Mouse (Mus musculus) midbrain, embryonic 14.5 days (tissue): ENCODE data around the gene Zfp446. TPM values are rescaled to one million over a fixed set of nuclear protein-coding genes. Genes with fewer than 3 reads are reported as not detected.

Source experiments
- ATAC-seq: fragments of 200-750 bp; cut with Nextera tagmentation; 2 replicates; pipeline ENCODE4 v1.8.0; 2017; ENCODE audit warnings: moderate number of reproducible peaks, moderate library complexity; ENCODE audit not compliant: low FRiP score, low TSS enrichment
- DNase-seq: peaks from one replicate; pipeline ENCODE4 v3.0.0-alpha.2; 2015
- H3K27ac ChIP-seq: fragments of 300-500 bp; sonication (generic); replicated peaks from 2 replicates; pipeline ENCODE4 v1.5.1; 2014; ENCODE audit warnings: mild to moderate bottlenecking, low read depth, low read length, moderate library complexity
- H3K27me3 ChIP-seq: fragments of 300-500 bp; sonication (generic); 2 replicates; pipeline ENCODE4 v1.6.1; 2014; ENCODE audit warnings: low read length, control low read depth, mixed read lengths; ENCODE audit not compliant: control insufficient read depth, insufficient read depth
- H3K36me3 ChIP-seq: fragments of 300-500 bp; sonication (generic); 2 replicates; pipeline ENCODE4 v1.6.1; 2014; ENCODE audit warnings: low read length, control low read depth; ENCODE audit not compliant: control insufficient read depth, insufficient read depth
- H3K4me1 ChIP-seq: fragments of 300-500 bp; sonication (generic); 2 replicates; pipeline ENCODE4 v1.6.1; 2014; ENCODE audit warnings: mild to moderate bottlenecking, antibody characterized with exemption, low read length, control low read depth; ENCODE audit not compliant: control insufficient read depth, insufficient read depth
- H3K4me2 ChIP-seq: fragments of 300-500 bp; sonication (generic); 2 replicates; pipeline ENCODE4 v1.6.1; 2014; ENCODE audit warnings: mild to moderate bottlenecking, low read length, moderate library complexity
- H3K4me3 ChIP-seq: fragments of 300-500 bp; sonication (generic); replicated peaks from 2 replicates; pipeline ENCODE4 v1.5.1; 2014; ENCODE audit warnings: low read depth, low read length
- H3K9ac ChIP-seq: fragments of 300-500 bp; sonication (generic); replicated peaks from 2 replicates; pipeline ENCODE4 v1.6.1; 2014; ENCODE audit warnings: mild to moderate bottlenecking, low read length, moderate library complexity
- H3K9me3 ChIP-seq: fragments of 300-500 bp; sonication (generic); 2 replicates; pipeline ENCODE4 v1.6.1; 2016; ENCODE audit warnings: low read length, control low read depth, mixed read lengths; ENCODE audit not compliant: control insufficient read depth
- WGBS: fragments of 180-500 bp; shearing (Covaris S2); extraction: QIAGEN DNeasy Blood & Tissue Kit; methylation state at CpG from one replicate; pipeline ENCODE4 v1.1.7; 2014; 5-methylcytosine and 5-hydroxymethylcytosine counted together
- polyA plus RNA-seq: library from polyadenylated mRNA; unstranded; fragments of >200 nt; fragmentation: Nextera tagmentation; extraction: Ambion mirVana; gene quantifications from 2 replicates; pipeline ENCODE4 v1.2.1, GENCODE M21; 2014

Gene Zfp446
- polyA plus RNA-seq, 1 experiment from 2014 or later = 8.7 TPM

- peaks cover 32% of the 10 kb centered on the region for H3K36me3 ChIP-seq
- peak; percentile 97 for DNase-seq
- no peaks in the 10 kb centered on the region for H3K9me3 ChIP-seq
- H3K27ac ChIP-seq = peak overlapping the region; percentile 92
- peak; percentile 89 for ATAC-seq
- peak overlapping the region; percentile 74 for H3K4me3 ChIP-seq
- H3K9ac ChIP-seq = peak overlapping the region; percentile 84
- H3K27me3 ChIP-seq = no peaks in the 10 kb centered on the region
- peaks cover 11% of the 10 kb centered on the region for H3K4me1 ChIP-seq
- H3K4me2 ChIP-seq = peak overlapping the region; percentile 80
- under 1% methylated on average over 42 of the region's 42 CpGs for WGBS
Observed at GRCm38 (mm10) chr7:13009143-13010004, 31.7 kb downstream of the Zfp446 start.

GRCm38 (mm10) chr7:13010005-13010908 lies 32.6 kb downstream of the Zfp446 start, which contains the start of gene Zbtb45:
TSS of gene Zbtb45 (minus strand) at chr7:13010034.
- 12% methylated on average over 26 of the region's 26 CpGs for WGBS
- no peaks in the 10 kb centered on the region for H3K9me3 ChIP-seq
- H3K4me3 ChIP-seq = peak within 1 kb of the TSS; percentile 74
- DNase-seq (no peak), ATAC-seq (no peak)
- H3K4me2 ChIP-seq = peak within 1 kb of the TSS; percentile 80
- peaks cover 11% of the 10 kb centered on the region for H3K4me1 ChIP-seq
- peaks cover 24% of the 10 kb centered on the region for H3K36me3 ChIP-seq
- peak within 1 kb of the TSS; percentile 84 for H3K9ac ChIP-seq
- no peaks in the 10 kb centered on the region for H3K27me3 ChIP-seq
- H3K27ac ChIP-seq = peak within 1 kb of the TSS; percentile 92

DNA sequence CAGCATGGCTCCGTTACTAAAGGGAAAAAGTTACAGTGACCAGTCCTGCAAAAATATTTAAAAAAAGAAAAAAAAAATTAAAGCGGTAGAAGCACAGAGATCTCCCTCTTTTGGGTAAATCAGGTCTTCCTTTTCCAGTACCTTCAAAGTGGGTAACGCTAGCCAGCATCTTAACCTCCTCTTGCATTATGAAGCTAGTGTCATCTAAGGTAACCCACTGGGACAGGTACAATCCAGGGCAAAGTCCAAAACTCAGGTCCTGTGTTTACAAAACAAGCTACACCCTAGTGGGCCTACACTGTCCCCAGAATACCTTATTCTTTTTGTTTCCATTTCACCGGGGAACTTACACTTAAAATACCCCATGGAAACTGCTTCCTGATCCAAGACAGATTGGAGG lies 36.0 kb downstream of the Zfp446 start:
- DNase-seq (no peak), ATAC-seq (no peak)
- no peak overlapping the region for H3K27ac ChIP-seq
- H3K4me1 ChIP-seq = peaks cover 8% of the 10 kb centered on the region
- H3K4me3 ChIP-seq = no peak overlapping the region
- 72% methylated on average over 4 of the region's 4 CpGs for WGBS
- no peak overlapping the region for H3K4me2 ChIP-seq
- no peaks in the 10 kb centered on the region for H3K36me3 ChIP-seq
- no peaks in the 10 kb centered on the region for H3K27me3 ChIP-seq
- H3K9ac ChIP-seq = no peak overlapping the region
- no peaks in the 10 kb centered on the region for H3K9me3 ChIP-seq

DNA sequence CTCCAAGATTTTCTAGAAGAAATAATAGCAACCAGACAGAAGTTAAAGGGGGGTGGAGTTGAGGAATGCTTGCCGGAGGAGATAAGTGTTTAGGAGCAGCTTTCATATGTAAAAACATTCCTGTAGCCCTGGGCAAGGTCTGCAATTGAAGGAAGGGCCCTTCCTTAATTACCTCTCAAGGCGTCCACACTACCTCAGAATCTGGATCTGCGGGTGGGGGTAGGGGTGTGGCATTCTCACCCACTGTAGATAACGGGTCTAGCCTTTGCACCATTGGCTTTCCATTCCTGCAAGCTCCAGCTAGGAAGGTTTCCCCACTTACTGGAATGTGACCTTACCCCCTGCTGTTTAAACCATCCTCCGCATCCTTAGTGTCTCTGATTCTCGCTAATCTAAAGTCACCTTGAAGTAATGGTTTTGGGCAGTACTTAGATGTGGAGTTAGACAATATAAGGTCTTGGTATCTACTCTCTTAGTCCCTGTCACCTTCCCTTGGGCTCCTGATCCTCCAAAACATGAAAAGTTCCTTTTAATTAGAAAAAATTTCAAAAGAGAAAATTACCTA lies 36.7 kb downstream of the Zfp446 start:
- H3K27me3 ChIP-seq = no peaks in the 10 kb centered on the region
- H3K9me3 ChIP-seq = no peaks in the 10 kb centered on the region
- ATAC-seq (no peak), DNase-seq (no peak)
- H3K9ac ChIP-seq = no peak overlapping the region
- H3K4me2 ChIP-seq = no peak overlapping the region
- no peak overlapping the region for H3K27ac ChIP-seq
- H3K4me1 ChIP-seq = peaks cover 5% of the 10 kb centered on the region
- no peak overlapping the region for H3K4me3 ChIP-seq
- no peaks in the 10 kb centered on the region for H3K36me3 ChIP-seq
- 46% methylated on average over 6 of the region's 6 CpGs for WGBS

DNA sequence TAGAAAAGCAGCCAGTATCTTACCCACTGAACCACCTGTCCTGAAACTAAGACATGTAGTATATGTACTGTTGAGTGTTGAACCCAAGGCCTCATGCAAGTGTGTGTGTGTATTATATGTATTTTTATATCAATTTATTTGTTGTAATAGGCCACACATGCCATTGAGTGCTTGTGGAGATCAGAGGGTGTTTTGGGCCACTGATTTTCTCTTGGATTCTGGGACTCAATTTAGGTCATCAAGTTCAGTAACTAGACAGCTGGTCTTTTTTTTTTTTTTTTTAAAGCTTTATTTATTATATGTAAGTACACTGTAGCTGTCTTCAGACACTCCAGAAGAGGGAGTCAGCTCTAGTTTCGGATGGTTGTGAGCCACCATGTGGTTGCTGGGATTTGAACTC lies 37.6 kb downstream of the Zfp446 start:
- H3K9me3 ChIP-seq = no peaks in the 10 kb centered on the region
- H3K4me1 ChIP-seq = peaks cover 5% of the 10 kb centered on the region
- DNase-seq (no peak), ATAC-seq (no peak)
- H3K27me3 ChIP-seq = no peaks in the 10 kb centered on the region
- 85% methylated on average over 1 of the region's 1 CpGs for WGBS
- H3K9ac ChIP-seq = no peak overlapping the region
- no peak overlapping the region for H3K4me3 ChIP-seq
- H3K4me2 ChIP-seq = no peak overlapping the region
- H3K27ac ChIP-seq = no peak overlapping the region
- H3K36me3 ChIP-seq = no peaks in the 10 kb centered on the region

DNA sequence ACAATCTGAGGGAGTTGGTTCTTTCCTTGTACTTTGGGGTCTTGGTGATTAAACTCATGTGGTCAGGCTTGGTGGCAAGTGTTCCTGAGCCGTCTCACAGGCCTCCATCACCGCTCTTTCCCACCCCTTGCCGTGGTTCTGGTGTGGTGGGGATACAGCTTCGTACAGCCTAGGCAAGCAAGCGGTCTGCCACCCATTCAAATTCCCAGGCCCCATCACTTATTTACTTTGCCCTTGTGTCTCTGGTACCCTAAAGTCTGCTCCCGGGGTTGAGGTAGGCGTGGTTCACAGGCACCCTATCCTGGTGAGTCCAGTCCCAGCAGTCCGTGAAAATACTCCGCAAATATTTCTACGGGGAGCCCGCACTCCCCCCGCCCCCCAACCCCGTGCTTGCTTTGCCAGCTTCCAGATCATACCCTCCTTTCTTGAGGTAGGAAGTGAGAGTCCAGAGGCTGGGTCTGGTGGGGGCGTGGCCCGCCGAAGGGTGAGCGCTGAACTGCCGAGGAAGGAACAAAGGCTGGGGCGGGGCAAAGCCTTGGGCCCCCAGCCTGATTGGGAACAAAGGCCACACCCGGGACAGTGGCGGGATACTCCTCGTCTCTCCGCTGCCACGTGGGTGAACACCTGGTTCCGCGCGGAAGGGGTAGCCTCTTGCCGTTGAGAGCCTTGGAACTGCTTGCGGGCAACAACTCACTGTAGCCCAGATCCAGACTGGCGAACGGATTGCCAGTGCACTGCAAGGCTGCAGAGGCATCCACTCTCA lies 45.3 kb downstream of the Zfp446 start:
- WGBS = 3% methylated on average over 31 of the region's 31 CpGs
- no peaks in the 10 kb centered on the region for H3K9me3 ChIP-seq
- H3K4me3 ChIP-seq = peak overlapping the region; percentile 92
- peak overlapping the region; percentile 99 for H3K27ac ChIP-seq
- ATAC-seq (peak; percentile 37), DNase-seq (peak; percentile 80)
- peaks cover 28% of the 10 kb centered on the region for H3K4me1 ChIP-seq
- H3K4me2 ChIP-seq = peak overlapping the region; percentile 98
- no peaks in the 10 kb centered on the region for H3K27me3 ChIP-seq
- H3K9ac ChIP-seq = peak overlapping the region; percentile 61
- H3K36me3 ChIP-seq = peaks cover 27% of the 10 kb centered on the region

GRCm38 (mm10) chr7:13023928-13024731 lies 46.5 kb downstream of the Zfp446 start:
- ATAC-seq (peak; percentile 90), DNase-seq (peak; percentile 97)
- Histone ChIP-seq H3K4me3 (peak overlapping the region; percentile 92), H3K9ac (peak overlapping the region; percentile 93), H3K4me2 (peak overlapping the region; percentile 98), H3K27ac (peak overlapping the region; percentile 99), H3K9me3 (no peaks in the 10 kb centered on the region), H3K36me3 (peaks cover 39% of the 10 kb centered on the region), H3K27me3 (no peaks in the 10 kb centered on the region), H3K4me1 (peaks cover 28% of the 10 kb centered on the region)
- under 1% methylated on average over 93 of the region's 95 CpGs for WGBS
